Mouse (Mus musculus) stomach, postnatal 0 days (tissue): ENCODE data around the gene Mrfap1.

Source experiments
- CTCF ChIP-seq: IDR thresholded peaks from 2 replicates; pipeline ENCODE4 v1.5.1; 2016; ENCODE audit warnings: antibody characterized with exemption, low read depth, mild to moderate bottlenecking, moderate library complexity
- EP300 ChIP-seq: optimal IDR thresholded peaks from 2 replicates; pipeline ENCODE3; 2016; ENCODE audit warnings: antibody characterized with exemption

DNA sequence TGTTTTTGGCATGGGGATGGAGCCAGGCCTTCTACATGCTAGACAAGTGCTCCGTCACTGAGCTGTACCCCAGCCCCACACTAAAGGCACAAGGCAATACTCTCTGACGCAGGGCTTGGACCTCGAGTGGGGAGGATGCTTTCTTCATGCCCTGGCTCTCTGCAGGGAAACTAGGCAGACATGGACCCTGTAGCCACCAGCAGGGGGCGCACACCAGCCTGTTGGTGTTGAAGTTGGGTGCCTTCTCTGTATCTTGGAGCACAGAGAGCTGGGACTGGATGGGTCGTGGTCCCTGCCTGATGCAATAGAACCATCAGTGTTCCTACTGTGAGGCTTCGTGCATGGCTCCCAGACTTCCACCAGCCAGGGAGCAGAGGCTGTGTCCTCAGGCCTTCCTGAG, 23.6 kb upstream of the Mrfap1 start:
- TF ChIP-seq EP300: no peak
- TF ChIP-seq CTCF: peak; percentile 82
